Comparison of ENCODE assay signal across 7 mouse cellular contexts in the genomic region with DNA sequence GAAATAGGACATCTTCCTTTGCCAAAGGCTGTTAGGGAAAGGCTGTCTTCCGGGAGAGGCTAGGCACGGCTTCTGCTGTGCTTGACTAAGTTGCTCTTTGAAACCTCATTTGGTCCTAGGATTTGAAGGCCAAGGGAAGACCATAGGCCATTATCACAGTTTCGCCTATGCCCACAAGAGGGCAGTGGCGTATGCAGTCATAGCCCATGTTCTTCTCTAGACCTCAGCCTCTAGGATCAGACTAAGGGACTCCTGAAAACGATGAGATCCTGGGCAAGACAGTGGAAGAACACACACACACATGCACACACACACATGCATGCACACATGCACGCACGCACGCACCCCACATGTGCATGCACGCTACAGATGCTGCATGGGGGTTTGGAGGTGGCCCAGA.
DNase-seq lines count a peak whose midpoint lies in the region; ATAC-seq and TF ChIP-seq lines count a peak whose summit lies in the region.

No protein-coding gene starts in this region.

- no peak for TF ChIP-seq POLR2A in cortical plate, adult 2 months (IDR thresholded peaks at IDR 0.05; ENCODE audit: extremely low read depth, insufficient read depth, low read length)

- TF ChIP-seq CTCF in cortical plate, adult 2 months (IDR thresholded peaks at IDR 0.05; ENCODE audit: extremely low read depth, insufficient read depth, low read length): peak; percentile 98

- DNase-seq in adrenal gland, adult 18-20 months (ENCODE audit: low spot score in 2 of 2): peak; percentile 65 to 66
- peak; percentile 64 for DNase-seq in gastrocnemius, postnatal 14 days
- peak; percentile 92 for DNase-seq in kidney, adult 11 months
- DNase-seq in left cerebral cortex, postnatal 4 days: peak; percentile 77
- peak; percentile 23 for DNase-seq in spleen, adult 12 weeks (ENCODE audit: low spot score)

- H3K4me2 ChIP-seq in midbrain, embryonic 12.5 days (replicated peaks): no peak overlapping the region

- peak; percentile 65; the same call in 1 of the 2 replicates for ATAC-seq in midbrain, embryonic 12.5 days (ENCODE audit: low FRiP score, low read depth)

- intact Hi-C loops in gastrocnemius, postnatal 14 days (cut with DNase I; ENCODE audit: low total_unique reads): loop anchor here (2.0 to 10.0 kb wide), 2 partner anchors 146 to 1084 kb away; no protein-coding TSS in a partner anchor
- intact Hi-C loops in left cerebral cortex, postnatal 4 days (cut with DNase I): loop anchor here (1.0 to 10.0 kb wide), 2 partner anchors 144 to 1194 kb away; no protein-coding TSS in a partner anchor

- no peak overlapping the region for H3K9ac ChIP-seq in midbrain, embryonic 12.5 days (replicated peaks)

- no peaks in the 10 kb centered on the region for H3K9me3 ChIP-seq in midbrain, embryonic 12.5 days

- H3K27ac ChIP-seq in cortical plate, adult 2 months (ENCODE audit: insufficient read depth, low read length): no peak overlapping the region
- no peak overlapping the region for H3K27ac ChIP-seq in midbrain, embryonic 12.5 days (replicated peaks)

- H3K27me3 ChIP-seq in midbrain, embryonic 12.5 days: no peaks in the 10 kb centered on the region

- H3K4me1 ChIP-seq in cortical plate, adult 2 months (ENCODE audit: control insufficient read depth, insufficient read depth, low read length): peaks cover 5% of the 10 kb centered on the region; the same call in 1 of the 2 replicates
- 0 out of 2 replicates have a peak, but pooled peaks cover 3% of the 10 kb centered on the region for H3K4me1 ChIP-seq in midbrain, embryonic 12.5 days

- WGBS in midbrain, embryonic 12.5 days: 47% methylated on average over 9 of the region's 9 CpGs

- H3K4me3 ChIP-seq in cortical plate, adult 2 months (ENCODE audit: insufficient read depth, low read length): no peak overlapping the region
- H3K4me3 ChIP-seq in midbrain, embryonic 12.5 days: no peak overlapping the region

- H3K36me3 ChIP-seq in midbrain, embryonic 12.5 days: no peaks in the 10 kb centered on the region

Comparison
In these comparisons a context has a peak if more than half of its experiments do, and no peak if none do; other contexts are left out.
1. DNase-seq: peak in every context shown above with its lines; median percentile 92 in kidney, adult 11 months; 77 in left cerebral cortex, postnatal 4 days; 66 in adrenal gland, adult 18-20 months; 64 in gastrocnemius, postnatal 14 days; 23 in spleen, adult 12 weeks.